Mouse (Mus musculus) limb, embryonic 13.5 days (tissue): Measurements from ENCODE around the gene Gm44973. TPM values are rescaled to one million over a fixed set of nuclear protein-coding genes. Genes with fewer than 3 reads are reported as not detected.

ENCODE experiments used
- ATAC-seq: fragments of 200-750 bp; cut with Nextera tagmentation; 2 replicates; pipeline ENCODE4 v1.8.0; 2017; ENCODE audit warnings: low read depth, moderate number of reproducible peaks, moderate TSS enrichment; ENCODE audit not compliant: low FRiP score
- H3K27ac ChIP-seq: fragments of 300-500 bp; sonication (generic); 2 replicates; pipeline ENCODE4 v1.5.1; 2015; ENCODE audit warnings: inconsistent platforms, mild to moderate bottlenecking, moderate library complexity
- H3K27me3 ChIP-seq: fragments of 300-500 bp; sonication (generic); 2 replicates; pipeline ENCODE4 v1.6.1; 2015; ENCODE audit warnings: mild to moderate bottlenecking, inconsistent platforms
- H3K36me3 ChIP-seq: fragments of 300-500 bp; sonication (generic); 2 replicates; pipeline ENCODE4 v1.6.1; 2015; ENCODE audit warnings: inconsistent platforms, mild to moderate bottlenecking, moderate library complexity
- H3K4me1 ChIP-seq: fragments of 300-500 bp; sonication (generic); 2 replicates; pipeline ENCODE4 v1.6.1; 2015; ENCODE audit warnings: inconsistent platforms
- H3K4me2 ChIP-seq: fragments of 300-500 bp; sonication (generic); replicated peaks from 2 replicates; pipeline ENCODE4 v1.6.1; 2015; ENCODE audit warnings: inconsistent platforms, mild to moderate bottlenecking, moderate library complexity
- H3K4me3 ChIP-seq: fragments of 300-500 bp; sonication (generic); 2 replicates; pipeline ENCODE4 v1.5.1; 2015; ENCODE audit warnings: moderate library complexity, mild to moderate bottlenecking, inconsistent platforms
- H3K9ac ChIP-seq: fragments of 300-500 bp; sonication (generic); 2 replicates; pipeline ENCODE4 v1.6.1; 2015; ENCODE audit warnings: mild to moderate bottlenecking, inconsistent platforms
- H3K9me3 ChIP-seq: fragments of 300-500 bp; sonication (generic); 2 replicates; pipeline ENCODE4 v1.6.1; 2016; ENCODE audit warnings: inconsistent platforms
- WGBS: fragments of 180-500 bp; shearing (Covaris S2); methylation state at CpG from one replicate; pipeline ENCODE4 v1.1.7; 2015; 5-methylcytosine and 5-hydroxymethylcytosine counted together
- polyA plus RNA-seq: library from polyadenylated mRNA; unstranded; fragments of >200 nt; fragmentation: Nextera tagmentation; extraction: Ambion mirVana; gene quantifications from 2 replicates; pipeline ENCODE4 v1.2.1, GENCODE M21; 2015

Gene Gm44973
- polyA plus RNA-seq: 0.42 and 2.1 TPM in 2 replicates

GRCm38 (mm10) chr7:5015118-5016001 is at the start of gene Gm44973:
TSS of gene Gm44973 (plus strand) at chr7:5015496.
- 1% methylated on average over 60 of the region's 76 CpGs for WGBS
- H3K4me2 ChIP-seq: peak within 1 kb of the TSS; percentile 70
- H3K27ac ChIP-seq: peak within 1 kb of the TSS; percentile 99
- peaks cover 15% of the 10 kb centered on the region for H3K4me1 ChIP-seq
- ATAC-seq: peak; percentile 78
- no peaks in the 10 kb centered on the region for H3K9me3 ChIP-seq
- no peaks in the 10 kb centered on the region for H3K27me3 ChIP-seq
- H3K4me3 ChIP-seq: peak within 1 kb of the TSS; percentile 68
- peak within 1 kb of the TSS; percentile 83 for H3K9ac ChIP-seq
- peaks cover 44% of the 10 kb centered on the region for H3K36me3 ChIP-seq

DNA sequence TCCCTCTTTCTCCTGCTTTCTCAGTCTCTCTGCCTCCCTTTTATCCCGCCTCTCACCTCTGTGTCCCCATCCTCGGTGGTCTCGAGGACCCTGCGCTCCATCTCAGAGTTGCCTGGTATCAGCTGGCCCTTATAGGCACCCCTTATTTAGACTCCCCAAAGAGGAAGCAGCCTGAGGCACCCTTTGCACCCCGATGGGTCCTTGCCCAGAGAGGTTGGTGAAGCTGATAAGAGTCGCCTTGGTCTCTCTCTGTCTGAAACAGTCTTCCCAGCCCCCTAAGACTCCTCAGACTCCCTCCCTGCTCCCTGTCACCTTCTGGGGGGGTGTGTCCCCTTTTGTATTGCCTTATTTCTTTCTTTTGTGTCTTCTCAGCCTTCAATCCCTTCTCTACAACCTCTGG is 44.2 kb upstream of the Gm44973 start, which contains the start of gene Sbk3:
Gene Sbk3 (minus strand): TSS at position 101 of the 400 bp plus-strand sequence.
- H3K4me1 ChIP-seq: no peaks in the 10 kb centered on the region
- no peak within 1 kb of the TSS for H3K4me3 ChIP-seq
- H3K9me3 ChIP-seq: no peaks in the 10 kb centered on the region
- ATAC-seq: no peak
- peaks cover 7% of the 10 kb centered on the region; the same call in 1 of the 2 replicates for H3K27me3 ChIP-seq
- WGBS: 49% methylated on average over 6 of the region's 6 CpGs
- no peak within 1 kb of the TSS for H3K9ac ChIP-seq
- no peaks in the 10 kb centered on the region for H3K36me3 ChIP-seq
- no peak within 1 kb of the TSS for H3K4me2 ChIP-seq
- H3K27ac ChIP-seq: no peak within 1 kb of the TSS

GRCm38 (mm10) chr7:4971710-4972109 is 43.6 kb upstream of the Gm44973 start:
- Histone ChIP-seq H3K9ac (no peak overlapping the region), H3K9me3 (0 out of 2 replicates have a peak, but pooled peaks cover under 1% of the 10 kb centered on the region), H3K4me2 (no peak overlapping the region), H3K27ac (no peak overlapping the region), H3K36me3 (no peaks in the 10 kb centered on the region), H3K27me3 (peaks cover 4% of the 10 kb centered on the region; the same call in 1 of the 2 replicates), H3K4me3 (no peak overlapping the region), H3K4me1 (no peaks in the 10 kb centered on the region)
- WGBS: 27% methylated on average over 7 of the region's 7 CpGs
- no peak for ATAC-seq

- Histone ChIP-seq H3K27ac (no peak overlapping the region), H3K27me3 (peaks cover 1% of the 10 kb centered on the region; the same call in 1 of the 2 replicates), H3K36me3 (no peaks in the 10 kb centered on the region), H3K4me3 (no peak overlapping the region), H3K9me3 (0 out of 2 replicates have a peak, but pooled peaks cover 3% of the 10 kb centered on the region), H3K4me2 (no peak overlapping the region), H3K4me1 (no peaks in the 10 kb centered on the region), H3K9ac (no peak overlapping the region)
- ATAC-seq: no peak; the same call in 1 of the 2 replicates
- WGBS: 66% methylated on average over 18 of the region's 18 CpGs
Observed at GRCm38 (mm10) chr7:4972321-4973047, 42.8 kb upstream of the Gm44973 start.

DNA sequence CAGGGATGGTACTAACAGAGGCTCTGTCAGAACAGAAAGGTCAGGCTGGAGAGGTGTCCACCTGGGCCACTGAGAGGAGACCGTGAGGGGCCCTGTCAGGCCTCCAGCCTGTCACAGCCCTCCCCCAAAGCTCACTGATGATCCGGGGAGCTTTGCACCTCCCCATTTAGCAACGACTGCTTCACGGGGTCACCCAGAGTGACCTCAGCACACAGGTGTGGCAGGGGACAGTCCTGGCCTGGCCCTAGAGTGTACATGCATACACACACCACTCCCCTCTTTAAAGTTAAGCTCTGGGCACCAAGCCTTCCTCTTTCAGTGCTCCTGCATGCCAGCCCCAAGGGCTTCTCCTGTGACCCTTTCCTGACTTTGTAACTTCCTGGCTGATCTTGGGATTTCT is 39.8 kb upstream of the Gm44973 start:
- Histone ChIP-seq H3K27me3 (no peaks in the 10 kb centered on the region), H3K27ac (no peak overlapping the region), H3K4me1 (no peaks in the 10 kb centered on the region), H3K4me2 (no peak overlapping the region), H3K9me3 (0 out of 2 replicates have a peak, but pooled peaks cover 3% of the 10 kb centered on the region), H3K9ac (no peak overlapping the region), H3K4me3 (no peak overlapping the region), H3K36me3 (no peaks in the 10 kb centered on the region)
- 43% methylated on average over 4 of the region's 4 CpGs for WGBS
- no peak for ATAC-seq

DNA sequence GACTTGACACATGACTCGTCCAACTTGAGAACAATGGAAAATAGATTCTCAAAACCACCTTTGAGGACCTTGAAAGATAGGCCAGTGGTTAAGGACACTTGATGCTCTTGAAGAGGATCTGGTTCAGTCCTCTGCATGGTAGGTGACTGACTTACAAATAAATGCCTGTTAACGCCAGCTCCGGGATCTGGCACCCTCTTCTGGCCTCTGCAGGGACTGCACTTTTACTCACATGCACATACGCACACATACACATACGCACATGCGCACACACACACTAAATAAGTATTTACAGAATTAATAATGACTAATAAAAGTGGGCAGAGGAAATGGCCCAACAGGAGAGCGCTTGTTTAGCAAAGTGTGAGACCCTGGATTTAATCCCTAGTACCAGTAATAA is 38.5 kb upstream of the Gm44973 start:
- Histone ChIP-seq H3K9ac (no peak overlapping the region), H3K27me3 (no peaks in the 10 kb centered on the region), H3K9me3 (0 out of 2 replicates have a peak, but pooled peaks cover 3% of the 10 kb centered on the region), H3K27ac (no peak overlapping the region), H3K4me3 (no peak overlapping the region), H3K36me3 (no peaks in the 10 kb centered on the region), H3K4me1 (no peaks in the 10 kb centered on the region), H3K4me2 (no peak overlapping the region)
- 88% methylated on average over 7 of the region's 7 CpGs for WGBS
- ATAC-seq: no peak

DNA sequence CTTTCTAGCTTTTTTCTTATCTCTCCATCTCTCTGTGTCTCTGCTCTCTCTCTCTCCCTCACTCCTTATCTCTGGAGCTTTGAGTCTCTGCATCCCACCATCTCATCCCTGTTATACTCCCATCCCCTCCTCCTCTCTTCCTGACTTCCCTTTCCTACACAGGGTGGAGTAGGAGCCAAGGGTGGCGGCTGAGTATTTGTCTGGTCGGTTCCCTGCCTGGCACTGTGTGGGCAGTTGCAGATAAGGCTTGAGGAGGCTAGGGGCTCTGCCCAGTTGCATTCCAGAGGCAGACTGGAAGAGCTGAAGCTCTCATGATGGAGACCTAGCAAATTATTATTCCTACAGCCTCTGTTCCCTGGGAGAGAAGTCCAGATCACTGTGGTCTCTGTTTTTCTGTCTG is 27.0 kb upstream of the Gm44973 start:
- Histone ChIP-seq H3K27me3 (peaks cover 9% of the 10 kb centered on the region), H3K9me3 (peaks cover 11% of the 10 kb centered on the region; the same call in 1 of the 2 replicates), H3K27ac (no peak overlapping the region), H3K4me1 (no peaks in the 10 kb centered on the region), H3K9ac (no peak overlapping the region), H3K36me3 (peaks cover 22% of the 10 kb centered on the region), H3K4me3 (no peak overlapping the region), H3K4me2 (no peak overlapping the region)
- ATAC-seq: no peak
- WGBS: 68% methylated on average over 2 of the region's 2 CpGs

GRCm38 (mm10) chr7:4993347-4993998 is 21.8 kb upstream of the Gm44973 start:
- H3K4me3 ChIP-seq: peak overlapping the region; percentile 81
- WGBS: 33% methylated on average over 53 of the region's 55 CpGs
- no peak for ATAC-seq
- H3K4me2 ChIP-seq: peak overlapping the region; percentile 85
- peaks cover 35% of the 10 kb centered on the region for H3K36me3 ChIP-seq
- H3K27me3 ChIP-seq: peaks cover 25% of the 10 kb centered on the region
- H3K4me1 ChIP-seq: peaks cover 27% of the 10 kb centered on the region
- H3K9ac ChIP-seq: peak overlapping the region; percentile 83
- H3K9me3 ChIP-seq: peaks cover 11% of the 10 kb centered on the region; the same call in 1 of the 2 replicates
- H3K27ac ChIP-seq: no peak overlapping the region

DNA sequence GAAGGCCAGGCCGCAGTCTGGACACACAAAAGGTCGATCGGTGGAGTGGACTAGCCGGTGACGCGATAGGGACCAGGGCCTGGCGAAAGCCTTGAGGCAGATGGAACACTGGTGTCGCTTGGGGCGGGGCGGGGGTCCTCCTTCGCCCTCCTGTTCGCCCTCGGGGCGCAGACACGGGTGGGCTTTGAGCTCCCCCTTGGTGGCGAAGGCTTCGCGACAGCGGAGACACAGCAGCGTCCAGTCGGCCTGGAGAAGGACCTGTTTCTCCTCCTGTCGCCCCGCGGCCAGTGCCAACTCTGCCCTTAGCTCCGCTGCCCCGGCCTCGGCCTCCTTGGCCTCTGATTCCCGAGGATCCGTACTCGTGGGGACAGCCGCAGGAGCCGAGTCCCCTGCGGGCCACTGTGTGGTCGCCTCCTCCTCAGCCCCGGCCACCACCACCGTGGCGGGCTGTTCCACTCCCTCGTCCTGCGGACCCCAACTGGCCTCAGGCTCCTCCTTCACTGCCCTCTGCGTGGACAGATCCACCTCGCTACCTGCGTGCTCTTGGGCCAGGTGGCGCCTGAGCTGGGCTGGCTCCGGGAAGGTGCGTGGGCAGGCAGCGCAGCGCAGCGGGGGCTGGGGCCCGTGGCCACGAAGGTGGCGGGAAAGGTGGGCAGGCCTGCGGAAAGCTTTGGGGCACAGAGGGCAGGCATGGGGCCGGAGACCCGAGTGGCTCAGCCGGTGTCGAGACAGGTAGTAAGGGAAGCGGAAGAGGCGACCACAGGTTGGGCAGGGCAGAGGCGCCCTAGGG is 21.1 kb upstream of the Gm44973 start:
- H3K4me2 ChIP-seq: peak overlapping the region; percentile 85
- no peak overlapping the region for H3K27ac ChIP-seq
- H3K27me3 ChIP-seq: peaks cover 25% of the 10 kb centered on the region
- 46% methylated on average over 59 of the region's 59 CpGs for WGBS
- peaks cover 11% of the 10 kb centered on the region; the same call in 1 of the 2 replicates for H3K9me3 ChIP-seq
- H3K36me3 ChIP-seq: peaks cover 35% of the 10 kb centered on the region
- peak overlapping the region; percentile 83 for H3K9ac ChIP-seq
- H3K4me3 ChIP-seq: peak overlapping the region; percentile 81
- H3K4me1 ChIP-seq: peaks cover 27% of the 10 kb centered on the region
- ATAC-seq: no peak

DNA sequence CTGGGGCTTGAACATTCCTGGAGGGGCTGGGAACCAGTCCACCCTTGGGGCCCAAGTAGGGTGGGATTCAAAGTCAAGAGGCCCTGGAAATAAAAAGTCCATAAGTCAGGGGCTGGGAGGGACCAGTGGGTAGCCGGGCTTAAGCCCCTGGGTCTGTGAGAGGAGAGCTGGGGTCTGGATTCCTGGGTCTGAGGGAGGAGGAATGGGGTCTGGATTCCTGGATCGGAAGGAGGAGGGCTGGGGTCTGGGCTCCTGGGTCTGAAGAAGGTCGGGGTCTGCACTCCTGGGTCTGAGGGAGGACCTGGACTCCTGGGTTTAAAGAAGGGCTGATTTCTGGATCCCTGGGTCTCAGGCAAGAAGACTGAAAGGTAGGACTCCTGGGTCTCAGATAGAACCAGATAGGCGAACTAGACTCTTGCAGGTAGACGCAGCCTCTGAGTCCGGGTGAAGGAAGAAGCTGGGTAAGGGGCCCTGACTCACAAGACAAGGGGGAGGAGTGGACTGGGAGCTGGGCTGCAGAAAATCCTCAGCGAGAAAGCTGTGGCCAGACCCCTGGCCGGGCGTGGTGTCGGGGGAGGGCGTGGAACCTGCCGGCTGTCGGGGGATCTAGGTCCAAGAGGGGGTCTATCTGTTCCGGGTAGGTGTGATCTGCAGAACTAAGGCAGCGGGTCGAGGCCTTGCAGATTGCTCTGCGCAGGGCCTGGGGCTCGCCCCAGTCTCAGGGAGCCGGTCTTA is 19.9 kb upstream of the Gm44973 start:
- H3K9me3 ChIP-seq: peaks cover 9% of the 10 kb centered on the region; the same call in 1 of the 2 replicates
- H3K4me2 ChIP-seq: peak overlapping the region; percentile 85
- ATAC-seq: peak; percentile 68; the same call in 1 of the 2 replicates
- H3K4me1 ChIP-seq: peaks cover 27% of the 10 kb centered on the region
- H3K27me3 ChIP-seq: peaks cover 25% of the 10 kb centered on the region
- 7% methylated on average over 19 of the region's 19 CpGs for WGBS
- H3K36me3 ChIP-seq: peaks cover 35% of the 10 kb centered on the region
- H3K9ac ChIP-seq: peak overlapping the region; percentile 83
- H3K4me3 ChIP-seq: peak overlapping the region; percentile 81
- peak overlapping the region; percentile 39; the same call in 1 of the 2 replicates for H3K27ac ChIP-seq
